Mouse (Mus musculus) left cerebral cortex, adult 8-10 months (tissue): Measurements from ENCODE around the gene Def6. TPM values are rescaled to one million over a fixed set of nuclear protein-coding genes. Genes with fewer than 3 reads are reported as not detected.

Experiments
- DNase-seq, 2 experiments: peaks; one replicate each; pipeline ENCODE4 v3.0.0; 2022; ENCODE audit warnings: low spot score in 2 of 2
- total RNA-seq, 4 experiments: library from RNA; stranded (reverse); gene quantifications; 2 replicates each; pipeline ENCODE4 v1.2.4; 2022

Def6 gene
- total RNA-seq, 4 experiments from 2014 or later, result 2.8 to 5.5 (median 3.7) TPM

GRCm38 (mm10) chr17:28271537-28272266 lies 64.1 kb downstream of the Def6 start:
- DNase-seq, result no peak

- no peak for DNase-seq
Measured at GRCm38 (mm10) chr17:28272281-28272680, 64.7 kb downstream of the Def6 start.

- no peak for DNase-seq
Measured at GRCm38 (mm10) chr17:28272837-28273236, 65.3 kb downstream of the Def6 start.

- no peak for DNase-seq
Measured at GRCm38 (mm10) chr17:28274739-28275138, 67.2 kb downstream of the Def6 start.

GRCm38 (mm10) chr17:28277226-28277625 lies 69.6 kb downstream of the Def6 start:
- DNase-seq, result no peak

GRCm38 (mm10) chr17:28277721-28278120 lies 70.1 kb downstream of the Def6 start:
- DNase-seq, result no peak

- no peak for DNase-seq
Measured at GRCm38 (mm10) chr17:28278156-28278555, 70.6 kb downstream of the Def6 start.

Other genes starting within 250 kb of the Def6 start
- 1 to 10 TPM in 1 of 4 experiments, under 1 TPM in 3; 0.41 to 1.0 (median 0.56) TPM for gene Tcp11, start 127.1 kb upstream of the Def6 start, total RNA-seq
- 1 to 10 TPM; 7.2 to 8.6 (median 7.7) TPM for gene Scube3, start 65.6 kb upstream of the Def6 start, total RNA-seq
- gene Zfp523, start 30.6 kb upstream of the Def6 start, total RNA-seq, result 100 to 1,000 TPM in 3 of 4 experiments, 10 to 100 TPM in 1; 97.7 to 106 (median 102) TPM
- gene Ppard, start 24.9 kb downstream of the Def6 start, total RNA-seq, result 10 to 100 TPM; 26.4 to 28.8 (median 27.1) TPM
- gene Fance, start 105.7 kb downstream of the Def6 start, total RNA-seq, result 10 to 100 TPM; 29.4 to 31.2 (median 30.5) TPM
- 100 to 1,000 TPM; 323 to 368 (median 355) TPM for gene Rpl10a, start 120.7 kb downstream of the Def6 start, total RNA-seq
- gene Tead3, start 143.0 kb downstream of the Def6 start, total RNA-seq, result 1 to 10 TPM; 2.3 to 4.0 (median 3.0) TPM
- gene Tulp1, start 157.4 kb downstream of the Def6 start, total RNA-seq, result under 1 TPM in 1 of 4 experiments, not detected in 3; 0.27 TPM